21 mouse cellular contexts compared by ENCODE assay signal in genomic region chr8:126045751-126046150, GRCm38 (mm10). TPM values are rescaled to one million over a fixed set of nuclear protein-coding genes. Genes with fewer than 3 reads are reported as not detected.
"Had no signal": no experiment of that assay in that cellular context is flagged by ENCODE, and none has a peak within 500 bp of the region (broad histone marks: within the 10 kb centered on the region; RNA-seq: fewer than 3 reads in every experiment).

No protein-coding gene starts in this region.

- ATAC-seq: lung, postnatal 0 days; midbrain, embryonic 13.5 days; midbrain, embryonic 15.5 days had no signal

- H3K9ac ChIP-seq: lung, embryonic 15.5 days; midbrain, embryonic 13.5 days; midbrain, embryonic 15.5 days; neural tube, embryonic 12.5 days had no signal

- H3K4me2 ChIP-seq: lung, embryonic 15.5 days; midbrain, embryonic 11.5 days; midbrain, embryonic 13.5 days; midbrain, embryonic 15.5 days; neural tube, embryonic 12.5 days had no signal

- H3K27me3 ChIP-seq: lung, embryonic 15.5 days; megakaryocyte, embryonic 14.5 days; midbrain, embryonic 13.5 days; midbrain, embryonic 15.5 days; neural tube, embryonic 12.5 days had no signal

- H3K36me3 ChIP-seq: lung, embryonic 15.5 days; midbrain, embryonic 13.5 days; midbrain, embryonic 15.5 days; neural tube, embryonic 12.5 days had no signal

- H3K9me3 ChIP-seq: lung, embryonic 15.5 days; midbrain, embryonic 13.5 days; midbrain, embryonic 15.5 days; neural tube, embryonic 12.5 days had no signal

- DNase-seq: lung, adult 2 months; lung, postnatal 14 days; lung, postnatal 36 days; retina, postnatal 1 day; right cerebral cortex, adult 18-20 months; right cerebral cortex, postnatal 25 days; right cerebral cortex, postnatal 4 days; spleen, adult 18-20 months; thymus, adult 18-20 months; thymus, postnatal 14 days; thymus, postnatal 36 days had no signal

- H3K27ac ChIP-seq: lung, embryonic 15.5 days; macrophage; midbrain, embryonic 13.5 days; midbrain, embryonic 15.5 days; neural tube, embryonic 12.5 days had no signal

- H3K4me1 ChIP-seq: lung, embryonic 15.5 days; megakaryocyte, embryonic 14.5 days; midbrain, embryonic 13.5 days; midbrain, embryonic 15.5 days; neural tube, embryonic 12.5 days had no signal

- H3K4me3 ChIP-seq: lung, embryonic 15.5 days; megakaryocyte, embryonic 14.5 days; midbrain, embryonic 13.5 days; midbrain, embryonic 15.5 days; neural tube, embryonic 12.5 days had no signal

RNA-seq across cellular contexts. Expression of gene Kcnk1, which starts 50.8 kb away (rescaled TPM):
- total RNA-seq: megakaryocyte progenitor cell, adult 5-6 weeks; monocyte, adult 5-6 weeks had no signal
- polyA plus RNA-seq: macrophage had no signal
